Mouse (Mus musculus): ENCODE results near the gene Ube2b. TPM values are rescaled to one million over a fixed set of nuclear protein-coding genes. Genes with fewer than 3 reads are reported as not detected.

Ube2b gene
- total and polyA plus RNA-seq, 2 experiments from 2014 or later = 160 to 232 TPM

GRCm38 (mm10) chr11:51957760-51958159, 42.8 kb downstream of the Ube2b start:
- no peak overlapping the region for H3K27ac ChIP-seq (ENCODE audit: low read depth, low read length)
- H3K36me3 ChIP-seq (ENCODE audit: insufficient read depth, low read length) = no peaks in the 10 kb centered on the region
- no peaks in the 10 kb centered on the region for H3K9me3 ChIP-seq (ENCODE audit: low read length)
- H3K9ac ChIP-seq (replicated peaks; ENCODE audit: low read length, poor library complexity, severe bottlenecking) = no peak overlapping the region
- H3K4me2 ChIP-seq (ENCODE audit: low read depth, low read length, poor library complexity, severe bottlenecking) = no peak overlapping the region
- DNase-seq (ENCODE audit: low spot score) (no peak), ATAC-seq (ENCODE audit: low FRiP score) (no peak)
- 90% methylated on average over 4 of the region's 4 CpGs for WGBS
- H3K4me1 ChIP-seq (ENCODE audit: insufficient read depth, low read length) = no peaks in the 10 kb centered on the region
- H3K4me3 ChIP-seq (ENCODE audit: low read depth, low read length) = no peak overlapping the region
- no peaks in the 10 kb centered on the region for H3K27me3 ChIP-seq (ENCODE audit: insufficient read depth, low read length)
- no peak for TF ChIP-seq CTCF (IDR thresholded peaks at IDR 0.05)

- ATAC-seq (ENCODE audit: low FRiP score) = no peak
- no peaks in the 10 kb centered on the region for H3K4me1 ChIP-seq (ENCODE audit: insufficient read depth, low read length)
- WGBS = 79% methylated on average over 9 of the region's 9 CpGs
- DNase-seq (ENCODE audit: low spot score) = no peak
- no peaks in the 10 kb centered on the region for H3K9me3 ChIP-seq (ENCODE audit: low read length)
- no peak overlapping the region for H3K9ac ChIP-seq (replicated peaks; ENCODE audit: low read length, poor library complexity, severe bottlenecking)
- no peak overlapping the region for H3K4me2 ChIP-seq (ENCODE audit: low read depth, low read length, poor library complexity, severe bottlenecking)
- no peak for TF ChIP-seq CTCF (IDR thresholded peaks at IDR 0.05)
- no peak overlapping the region for H3K4me3 ChIP-seq (ENCODE audit: low read depth, low read length)
- H3K27me3 ChIP-seq (ENCODE audit: insufficient read depth, low read length) = no peaks in the 10 kb centered on the region
- no peaks in the 10 kb centered on the region for H3K36me3 ChIP-seq (ENCODE audit: insufficient read depth, low read length)
- no peak overlapping the region for H3K27ac ChIP-seq (ENCODE audit: low read depth, low read length)
Measured at GRCm38 (mm10) chr11:51956112-51956511, 44.5 kb downstream of the Ube2b start.

GRCm38 (mm10) chr11:51951861-51952420, 48.6 kb downstream of the Ube2b start:
- WGBS = 57% methylated on average over 5 of the region's 5 CpGs
- H3K9ac ChIP-seq (replicated peaks; ENCODE audit: low read length, poor library complexity, severe bottlenecking) = no peak overlapping the region

DNA sequence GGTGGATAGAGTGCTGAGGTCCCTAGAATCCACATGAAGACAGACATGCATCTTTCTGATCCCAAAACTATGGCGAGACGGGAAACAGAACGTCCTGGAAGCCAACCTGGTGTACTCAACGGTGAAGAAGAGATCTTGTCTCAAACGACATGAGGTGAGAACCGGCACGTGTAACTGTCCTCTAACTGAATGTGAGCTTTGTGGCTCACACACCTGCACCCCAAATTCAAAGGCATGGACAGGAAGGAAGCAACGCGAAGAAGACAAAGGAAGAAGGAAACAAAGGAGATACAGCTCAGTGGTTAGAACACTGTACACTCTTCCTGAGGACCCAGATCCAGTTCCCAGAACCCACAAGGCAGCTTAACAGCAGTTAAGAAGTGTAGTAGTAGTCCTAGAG, 50.6 kb downstream of the Ube2b start:
- H3K27me3 ChIP-seq (ENCODE audit: insufficient read depth, low read length) = no peaks in the 10 kb centered on the region
- ATAC-seq (ENCODE audit: low FRiP score) = no peak
- 92% methylated on average over 9 of the region's 9 CpGs for WGBS

More at GRCm38 (mm10) chr11:51951861-51952420, 48.6 kb downstream of the Ube2b start:
- DNase-seq (ENCODE audit: low spot score) = no peak
- Histone ChIP-seq H3K27ac (ENCODE audit: low read depth, low read length) (no peak overlapping the region), H3K36me3 (ENCODE audit: insufficient read depth, low read length) (no peaks in the 10 kb centered on the region), H3K4me1 (ENCODE audit: insufficient read depth, low read length) (no peaks in the 10 kb centered on the region), H3K9me3 (ENCODE audit: low read length) (no peaks in the 10 kb centered on the region), H3K4me2 (ENCODE audit: low read depth, low read length, poor library complexity, severe bottlenecking) (no peak overlapping the region), H3K27me3 (ENCODE audit: insufficient read depth, low read length) (no peaks in the 10 kb centered on the region), H3K4me3 (ENCODE audit: low read depth, low read length) (no peak overlapping the region)
- no peak for ATAC-seq (ENCODE audit: low FRiP score)
- no peak for TF ChIP-seq CTCF (IDR thresholded peaks at IDR 0.05)

DNA sequence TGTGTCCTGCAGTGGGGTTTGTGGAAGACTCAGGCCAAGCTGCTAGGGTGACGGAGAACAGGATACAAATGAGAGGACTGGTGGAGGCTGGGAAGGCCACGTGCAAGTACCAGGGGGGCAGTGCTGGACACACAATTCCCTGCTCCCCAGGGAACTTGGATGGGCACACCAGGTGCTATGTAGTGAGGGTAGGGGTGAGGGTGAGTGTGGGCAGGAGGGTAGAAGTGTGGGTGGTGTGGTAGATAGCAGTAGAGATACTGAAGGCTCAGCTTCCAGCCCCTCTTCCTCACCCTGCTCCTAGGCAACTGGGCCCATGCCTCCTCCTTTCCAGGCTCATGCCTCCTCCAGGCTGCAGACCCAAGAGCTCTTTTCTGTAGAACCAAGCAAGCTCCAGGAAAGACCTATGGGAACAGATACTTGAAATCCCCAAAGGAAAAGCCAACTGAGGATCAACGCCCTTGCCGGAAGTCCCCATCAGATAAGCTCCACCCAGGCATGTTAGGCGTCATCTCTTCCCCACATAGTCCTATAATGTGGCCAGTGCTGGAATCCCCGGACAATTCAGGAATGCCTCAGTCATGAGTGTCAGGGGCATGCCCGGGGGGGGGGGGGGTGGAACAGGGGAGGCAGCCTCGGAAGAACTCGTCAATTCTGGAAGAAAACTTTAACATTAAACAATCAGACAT, 51.3 kb downstream of the Ube2b start:
- Histone ChIP-seq H3K27ac (ENCODE audit: low read depth, low read length) (no peak overlapping the region), H3K4me3 (ENCODE audit: low read depth, low read length) (no peak overlapping the region), H3K27me3 (ENCODE audit: insufficient read depth, low read length) (no peaks in the 10 kb centered on the region), H3K9me3 (ENCODE audit: low read length) (no peaks in the 10 kb centered on the region), H3K4me1 (ENCODE audit: insufficient read depth, low read length) (no peaks in the 10 kb centered on the region), H3K36me3 (ENCODE audit: insufficient read depth, low read length) (no peaks in the 10 kb centered on the region), H3K9ac (replicated peaks; ENCODE audit: low read length, poor library complexity, severe bottlenecking) (no peak overlapping the region), H3K4me2 (ENCODE audit: low read depth, low read length, poor library complexity, severe bottlenecking) (no peak overlapping the region)
- TF ChIP-seq CTCF (IDR thresholded peaks at IDR 0.05) = no peak
- DNase-seq (ENCODE audit: low spot score) = no peak
- no peak for ATAC-seq (ENCODE audit: low FRiP score)
- 77% methylated on average over 9 of the region's 9 CpGs for WGBS

More for the DNA sequence above, 50.6 kb downstream of the Ube2b start:
- no peaks in the 10 kb centered on the region for H3K36me3 ChIP-seq (ENCODE audit: insufficient read depth, low read length)
- no peak overlapping the region for H3K4me2 ChIP-seq (ENCODE audit: low read depth, low read length, poor library complexity, severe bottlenecking)
- H3K4me3 ChIP-seq (ENCODE audit: low read depth, low read length) = no peak overlapping the region
- H3K9me3 ChIP-seq (ENCODE audit: low read length) = no peaks in the 10 kb centered on the region
- H3K27ac ChIP-seq (ENCODE audit: low read depth, low read length) = no peak overlapping the region
- no peak overlapping the region for H3K9ac ChIP-seq (replicated peaks; ENCODE audit: low read length, poor library complexity, severe bottlenecking)
- H3K4me1 ChIP-seq (ENCODE audit: insufficient read depth, low read length) = no peaks in the 10 kb centered on the region
- no peak for TF ChIP-seq CTCF (IDR thresholded peaks at IDR 0.05)
- DNase-seq (ENCODE audit: low spot score) = no peak

GRCm38 (mm10) chr11:51946144-51946543, 54.4 kb downstream of the Ube2b start:
- DNase-seq (ENCODE audit: low spot score) = no peak

More at GRCm38 (mm10) chr11:51946144-51946543, 54.4 kb downstream of the Ube2b start:
- H3K4me2 ChIP-seq (ENCODE audit: low read depth, low read length, poor library complexity, severe bottlenecking) = no peak overlapping the region
- H3K9me3 ChIP-seq (ENCODE audit: low read length) = no peaks in the 10 kb centered on the region
- H3K4me1 ChIP-seq (ENCODE audit: insufficient read depth, low read length) = peaks cover 11% of the 10 kb centered on the region; the same call in 1 of the 2 replicates
- no peak overlapping the region for H3K4me3 ChIP-seq (ENCODE audit: low read depth, low read length)
- no peaks in the 10 kb centered on the region for H3K27me3 ChIP-seq (ENCODE audit: insufficient read depth, low read length)
- TF ChIP-seq CTCF (IDR thresholded peaks at IDR 0.05) = no peak
- 76% methylated on average over 6 of the region's 6 CpGs for WGBS
- peak overlapping the region; percentile 0; the same call in 1 of the 2 replicates for H3K27ac ChIP-seq (ENCODE audit: low read depth, low read length)
- no peaks in the 10 kb centered on the region for H3K36me3 ChIP-seq (ENCODE audit: insufficient read depth, low read length)
- no peak for ATAC-seq (ENCODE audit: low FRiP score)
- H3K9ac ChIP-seq (replicated peaks; ENCODE audit: low read length, poor library complexity, severe bottlenecking) = no peak overlapping the region

Data from midbrain, postnatal 0 days (tissue).